Mouse (Mus musculus) adrenal gland, postnatal 4 days (tissue): Measurements from ENCODE around the gene 1500009C09Rik. TPM values are rescaled to one million over a fixed set of nuclear protein-coding genes. Genes with fewer than 3 reads are reported as not detected.

Experiments
- DNase-seq, 2 experiments: peaks; one replicate each; pipeline ENCODE4 v3.0.0; 2021 to 2022; ENCODE audit warnings: low spot score in 2 of 2, mixed read lengths in 2 of 2
- long read RNA-seq, 2 experiments: library from polyadenylated mRNA; stranded (forward); transcript quantifications; one replicate each; pipeline ENCODE4 v2.0.0; 2021
- total RNA-seq, 2 experiments: library from RNA; stranded (reverse); gene quantifications; 2 replicates each; pipeline ENCODE4 v1.2.3; 2021

Gene 1500009C09Rik
- total RNA-seq: under 1 TPM; 0.40 to 0.56 TPM
- long read RNA-seq, experiment 1: 0 reads
- long read RNA-seq, experiment 2: 0 reads

- no peak for DNase-seq
Measured at GRCm38 (mm10) chr15:82252097-82252496, at the start of gene 1500009C09Rik. Gene 1500009C09Rik (plus strand): TSS chr15:82252397.

- DNase-seq: no peak
Measured at GRCm38 (mm10) chr15:82203090-82203489, 49.1 kb upstream of the 1500009C09Rik start.

- DNase-seq: no peak
Measured at GRCm38 (mm10) chr15:82203611-82204351, 48.4 kb upstream of the 1500009C09Rik start.

GRCm38 (mm10) chr15:82204680-82205371 is 47.4 kb upstream of the 1500009C09Rik start:
- DNase-seq: no peak

- no peak for DNase-seq
Measured at GRCm38 (mm10) chr15:82206365-82207104, 45.7 kb upstream of the 1500009C09Rik start.

GRCm38 (mm10) chr15:82207105-82207459 is 45.1 kb upstream of the 1500009C09Rik start:
- no peak for DNase-seq

GRCm38 (mm10) chr15:82207504-82208219 is 44.5 kb upstream of the 1500009C09Rik start:
- DNase-seq: no peak

GRCm38 (mm10) chr15:82208307-82208706 is 43.9 kb upstream of the 1500009C09Rik start:
- no peak for DNase-seq

GRCm38 (mm10) chr15:82209295-82210050 is 42.7 kb upstream of the 1500009C09Rik start:
- DNase-seq: no peak

- no peak for DNase-seq
Measured at GRCm38 (mm10) chr15:82210801-82211200, 41.4 kb upstream of the 1500009C09Rik start.

GRCm38 (mm10) chr15:82211281-82211680 is 40.9 kb upstream of the 1500009C09Rik start:
- DNase-seq: no peak

GRCm38 (mm10) chr15:82211911-82212751 is 40.1 kb upstream of the 1500009C09Rik start:
- DNase-seq: no peak

GRCm38 (mm10) chr15:82212752-82213063 is 39.5 kb upstream of the 1500009C09Rik start, which contains the start of gene Shisa8:
Gene Shisa8 (minus strand): TSS chr15:82212815.
- no peak for DNase-seq

- DNase-seq: no peak
Measured at GRCm38 (mm10) chr15:82213222-82213621, 39.0 kb upstream of the 1500009C09Rik start.

- DNase-seq: no peak
Measured at GRCm38 (mm10) chr15:82215332-82216046, 36.7 kb upstream of the 1500009C09Rik start.

- DNase-seq: no peak
Measured at GRCm38 (mm10) chr15:82216142-82216827, 35.9 kb upstream of the 1500009C09Rik start.

- no peak for DNase-seq
Measured at GRCm38 (mm10) chr15:82217039-82217438, 35.2 kb upstream of the 1500009C09Rik start.

GRCm38 (mm10) chr15:82217980-82218379 is 34.2 kb upstream of the 1500009C09Rik start:
- no peak for DNase-seq
